Mouse (Mus musculus): Measurements from ENCODE around the gene Rap1gap2. TPM values are rescaled to one million over a fixed set of nuclear protein-coding genes. Genes with fewer than 3 reads are reported as not detected.

The Rap1gap2 gene
- polyA plus RNA-seq, 1 experiment from 2014 or later = 9.9 TPM

DNA sequence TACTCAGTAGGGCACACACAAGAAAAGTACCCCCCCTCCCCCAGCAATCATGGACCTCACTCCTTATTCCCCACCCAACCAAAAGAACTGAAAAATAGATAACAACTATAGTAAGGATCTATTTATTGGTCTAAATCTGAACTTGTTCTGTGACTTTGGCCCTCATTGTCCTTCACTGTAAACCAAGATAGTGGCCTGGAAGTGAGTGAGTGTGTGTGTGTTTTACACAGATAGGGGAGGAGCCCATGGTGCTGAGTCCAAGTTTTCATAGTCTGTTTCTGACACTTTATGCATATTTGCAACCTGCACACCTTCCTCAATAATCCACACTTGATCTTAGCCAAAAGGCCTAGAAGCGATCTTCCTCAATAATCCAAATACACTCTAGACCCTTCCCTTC, 38.0 kb upstream of the Rap1gap2 start:
- WGBS = 4% methylated on average over 1 of the region's 1 CpGs
- Histone ChIP-seq H3K4me3 (ENCODE audit: low read depth, low read length) (peak overlapping the region; percentile 93), H3K27me3 (ENCODE audit: control insufficient read depth, insufficient read depth, low read length) (no peaks in the 10 kb centered on the region), H3K4me1 (ENCODE audit: control insufficient read depth, insufficient read depth, low read length) (peaks cover 35% of the 10 kb centered on the region), H3K9me3 (ENCODE audit: control insufficient read depth, low read length) (no peaks in the 10 kb centered on the region), H3K36me3 (ENCODE audit: control insufficient read depth, insufficient read depth, low read length) (no peaks in the 10 kb centered on the region), H3K27ac (ENCODE audit: low read depth, low read length) (peak overlapping the region; percentile 40), H3K4me2 (ENCODE audit: low read depth, low read length) (peak overlapping the region; percentile 92), H3K9ac (replicated peaks; ENCODE audit: low read depth, low read length) (peak overlapping the region; percentile 88)
- ATAC-seq (ENCODE audit: low read depth) = peak; percentile 22; the same call in 1 of the 2 replicates

DNA sequence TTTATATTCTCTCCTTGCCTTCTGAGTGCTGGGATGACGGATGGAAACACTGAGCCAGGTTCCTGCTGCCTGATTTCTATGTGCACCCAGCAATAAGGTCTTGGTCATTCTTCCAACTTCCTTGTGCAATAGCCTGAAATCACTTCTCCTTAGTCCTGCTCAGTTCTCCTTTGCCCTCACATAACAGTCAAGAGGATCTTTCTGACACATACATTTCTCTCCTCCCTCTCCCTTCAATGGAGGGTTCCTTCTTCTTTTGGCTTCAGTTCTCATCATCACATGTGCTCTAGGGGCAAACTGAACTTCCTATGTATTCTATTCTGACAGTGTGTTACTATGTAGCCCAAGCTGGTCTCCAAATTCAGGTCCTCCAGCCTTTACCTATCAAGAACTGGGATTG, 37.3 kb upstream of the Rap1gap2 start:
- Histone ChIP-seq H3K9me3 (ENCODE audit: control insufficient read depth, low read length) (no peaks in the 10 kb centered on the region), H3K4me1 (ENCODE audit: control insufficient read depth, insufficient read depth, low read length) (peaks cover 28% of the 10 kb centered on the region), H3K9ac (replicated peaks; ENCODE audit: low read depth, low read length) (no peak overlapping the region), H3K27ac (ENCODE audit: low read depth, low read length) (no peak overlapping the region), H3K4me2 (ENCODE audit: low read depth, low read length) (no peak overlapping the region), H3K36me3 (ENCODE audit: control insufficient read depth, insufficient read depth, low read length) (no peaks in the 10 kb centered on the region), H3K27me3 (ENCODE audit: control insufficient read depth, insufficient read depth, low read length) (no peaks in the 10 kb centered on the region), H3K4me3 (ENCODE audit: low read depth, low read length) (no peak overlapping the region)
- ATAC-seq (ENCODE audit: low read depth) = no peak
- WGBS = 83% methylated on average over 1 of the region's 1 CpGs

DNA sequence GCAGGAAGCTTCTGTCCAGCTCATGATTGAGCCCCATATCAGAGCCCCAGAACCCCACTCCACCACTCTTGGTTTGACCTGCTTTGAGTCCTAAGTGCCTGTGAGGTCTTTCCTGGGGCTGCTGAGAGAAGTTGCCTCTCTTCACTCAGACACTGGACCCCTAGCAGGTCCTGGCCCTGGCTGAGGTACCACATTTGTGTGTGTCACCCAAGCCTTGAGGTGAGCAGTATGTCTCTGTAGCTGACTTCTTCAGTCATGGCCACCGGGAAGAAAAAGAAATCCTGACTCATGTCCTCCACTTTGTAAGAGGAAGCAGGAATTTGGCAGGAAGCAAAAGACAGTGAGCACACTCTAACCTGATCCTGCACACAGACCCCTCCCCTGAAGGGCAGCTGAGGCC, 28.9 kb upstream of the Rap1gap2 start:
- no peak for ATAC-seq (ENCODE audit: low read depth)
- 76% methylated on average over 1 of the region's 1 CpGs for WGBS
- Histone ChIP-seq H3K27ac (ENCODE audit: low read depth, low read length) (no peak overlapping the region), H3K4me3 (ENCODE audit: low read depth, low read length) (no peak overlapping the region), H3K27me3 (ENCODE audit: control insufficient read depth, insufficient read depth, low read length) (no peaks in the 10 kb centered on the region), H3K4me2 (ENCODE audit: low read depth, low read length) (no peak overlapping the region), H3K9ac (replicated peaks; ENCODE audit: low read depth, low read length) (no peak overlapping the region), H3K36me3 (ENCODE audit: control insufficient read depth, insufficient read depth, low read length) (no peaks in the 10 kb centered on the region), H3K9me3 (ENCODE audit: control insufficient read depth, low read length) (no peaks in the 10 kb centered on the region), H3K4me1 (ENCODE audit: control insufficient read depth, insufficient read depth, low read length) (peaks cover 9% of the 10 kb centered on the region)

DNA sequence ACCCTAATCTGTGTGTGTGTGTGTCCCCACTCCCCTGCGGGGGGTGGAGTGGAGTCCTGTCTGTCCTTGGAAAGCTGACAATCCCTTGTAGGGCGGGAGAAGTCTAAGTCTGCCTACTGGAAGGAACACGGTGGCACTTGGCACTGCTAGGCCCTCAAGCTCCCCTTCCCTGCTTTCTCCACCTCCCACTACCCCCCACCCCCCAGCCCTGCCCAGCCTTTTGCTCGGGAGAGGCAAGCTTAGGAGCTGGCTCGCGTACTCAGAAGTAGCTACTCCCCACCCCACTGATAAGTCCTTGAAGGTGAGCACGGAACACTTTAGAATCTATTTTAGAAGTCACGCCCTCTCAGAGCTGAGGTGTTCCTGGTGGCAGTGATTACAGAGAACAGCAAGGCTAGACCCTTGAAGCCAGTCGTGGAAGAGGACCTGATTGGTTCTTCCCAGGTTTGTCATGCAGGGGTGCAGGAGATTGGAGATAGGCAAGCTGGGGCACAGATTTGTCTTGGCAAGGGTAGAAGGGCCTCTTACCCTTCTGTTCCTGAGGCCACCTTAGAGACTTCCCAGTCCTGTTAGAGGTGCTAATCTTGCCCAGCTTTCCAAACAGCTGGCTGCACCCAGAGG, 28.2 kb upstream of the Rap1gap2 start:
- WGBS = 11% methylated on average over 9 of the region's 9 CpGs
- Histone ChIP-seq H3K4me2 (ENCODE audit: low read depth, low read length) (peak overlapping the region; percentile 84), H3K9ac (replicated peaks; ENCODE audit: low read depth, low read length) (peak overlapping the region; percentile 82), H3K36me3 (ENCODE audit: control insufficient read depth, insufficient read depth, low read length) (no peaks in the 10 kb centered on the region), H3K9me3 (ENCODE audit: control insufficient read depth, low read length) (no peaks in the 10 kb centered on the region), H3K4me1 (ENCODE audit: control insufficient read depth, insufficient read depth, low read length) (peaks cover 9% of the 10 kb centered on the region), H3K27ac (ENCODE audit: low read depth, low read length) (peak overlapping the region; percentile 87), H3K27me3 (ENCODE audit: control insufficient read depth, insufficient read depth, low read length) (no peaks in the 10 kb centered on the region), H3K4me3 (ENCODE audit: low read depth, low read length) (peak overlapping the region; percentile 63)
- peak; percentile 28 for ATAC-seq (ENCODE audit: low read depth)

DNA sequence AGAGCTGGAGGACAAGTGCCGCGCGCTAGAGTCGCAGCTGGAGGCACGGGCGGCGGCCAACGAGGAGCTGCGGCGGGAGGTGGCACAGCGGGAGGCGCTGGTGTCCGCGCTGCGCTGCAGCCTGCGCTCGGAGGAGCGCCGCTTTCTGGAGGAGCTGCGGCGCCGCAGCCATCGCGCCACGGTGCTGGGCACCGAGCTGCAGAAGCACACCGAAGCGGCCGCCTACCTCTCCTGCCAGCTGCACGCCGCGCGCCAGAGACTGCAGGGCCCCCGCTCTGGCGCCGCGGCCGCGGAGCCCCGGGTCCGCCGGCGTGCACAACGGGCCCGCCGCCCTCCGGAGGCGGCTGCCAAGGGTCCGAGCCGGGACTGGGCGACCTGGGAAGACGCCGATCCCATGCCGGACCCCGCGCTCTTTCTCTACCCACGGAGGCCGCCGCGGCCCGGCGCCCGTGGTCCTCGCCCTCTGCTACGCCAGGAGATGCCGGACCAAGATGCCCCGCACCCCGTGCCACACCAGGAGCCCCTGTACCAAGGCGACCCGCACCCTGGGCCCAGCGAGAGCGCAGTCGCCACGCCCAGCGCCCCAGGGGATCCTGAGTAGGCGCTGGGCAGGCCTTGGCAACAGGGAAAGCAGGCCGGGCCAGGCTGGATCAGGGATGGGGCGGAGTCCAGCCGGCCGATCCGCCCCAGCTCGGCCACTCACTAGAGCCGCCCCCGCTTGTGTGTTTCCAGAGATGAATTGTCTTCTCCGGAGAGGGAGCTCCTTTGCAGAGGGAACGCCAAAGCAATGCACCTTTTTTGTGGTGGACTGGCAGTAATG, 27.5 kb upstream of the Rap1gap2 start:
- peak overlapping the region; percentile 82 for H3K9ac ChIP-seq (replicated peaks; ENCODE audit: low read depth, low read length)
- peak; percentile 87 for ATAC-seq (ENCODE audit: low read depth)
- peak overlapping the region; percentile 84 for H3K4me2 ChIP-seq (ENCODE audit: low read depth, low read length)
- no peaks in the 10 kb centered on the region for H3K36me3 ChIP-seq (ENCODE audit: control insufficient read depth, insufficient read depth, low read length)
- no peaks in the 10 kb centered on the region for H3K27me3 ChIP-seq (ENCODE audit: control insufficient read depth, insufficient read depth, low read length)
- WGBS = under 1% methylated on average over 84 of the region's 86 CpGs
- peak overlapping the region; percentile 87 for H3K27ac ChIP-seq (ENCODE audit: low read depth, low read length)
- peak overlapping the region; percentile 63 for H3K4me3 ChIP-seq (ENCODE audit: low read depth, low read length)
- peaks cover 9% of the 10 kb centered on the region for H3K4me1 ChIP-seq (ENCODE audit: control insufficient read depth, insufficient read depth, low read length)
- no peaks in the 10 kb centered on the region for H3K9me3 ChIP-seq (ENCODE audit: control insufficient read depth, low read length)

DNA sequence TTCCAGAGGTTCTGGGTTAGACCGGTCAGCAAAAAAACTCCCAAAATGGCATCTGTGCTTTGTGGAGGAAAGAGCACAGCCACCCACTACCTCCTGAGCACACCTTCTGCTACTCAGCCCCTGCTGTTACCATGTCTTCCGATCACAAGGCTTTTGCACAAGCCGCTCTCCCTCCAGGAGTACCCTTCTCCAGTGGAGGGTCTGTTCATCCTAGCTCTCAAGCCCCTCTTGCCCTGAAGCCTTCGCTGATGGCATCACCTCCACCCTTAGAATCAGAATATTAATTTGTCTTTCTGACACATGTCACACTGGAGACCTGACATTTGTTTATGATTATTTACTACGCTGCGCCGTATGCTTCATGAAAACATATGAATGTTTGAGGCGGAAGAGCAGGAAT, 26.8 kb upstream of the Rap1gap2 start:
- WGBS = 20% methylated on average over 8 of the region's 8 CpGs
- Histone ChIP-seq H3K27me3 (ENCODE audit: control insufficient read depth, insufficient read depth, low read length) (no peaks in the 10 kb centered on the region), H3K4me1 (ENCODE audit: control insufficient read depth, insufficient read depth, low read length) (peaks cover 9% of the 10 kb centered on the region), H3K9ac (replicated peaks; ENCODE audit: low read depth, low read length) (peak overlapping the region; percentile 82), H3K36me3 (ENCODE audit: control insufficient read depth, insufficient read depth, low read length) (no peaks in the 10 kb centered on the region), H3K9me3 (ENCODE audit: control insufficient read depth, low read length) (no peaks in the 10 kb centered on the region), H3K4me2 (ENCODE audit: low read depth, low read length) (peak overlapping the region; percentile 84), H3K27ac (ENCODE audit: low read depth, low read length) (peak overlapping the region; percentile 87), H3K4me3 (ENCODE audit: low read depth, low read length) (peak overlapping the region; percentile 63)
- ATAC-seq (ENCODE audit: low read depth) = peak; percentile 30; the same call in 1 of the 2 replicates

DNA sequence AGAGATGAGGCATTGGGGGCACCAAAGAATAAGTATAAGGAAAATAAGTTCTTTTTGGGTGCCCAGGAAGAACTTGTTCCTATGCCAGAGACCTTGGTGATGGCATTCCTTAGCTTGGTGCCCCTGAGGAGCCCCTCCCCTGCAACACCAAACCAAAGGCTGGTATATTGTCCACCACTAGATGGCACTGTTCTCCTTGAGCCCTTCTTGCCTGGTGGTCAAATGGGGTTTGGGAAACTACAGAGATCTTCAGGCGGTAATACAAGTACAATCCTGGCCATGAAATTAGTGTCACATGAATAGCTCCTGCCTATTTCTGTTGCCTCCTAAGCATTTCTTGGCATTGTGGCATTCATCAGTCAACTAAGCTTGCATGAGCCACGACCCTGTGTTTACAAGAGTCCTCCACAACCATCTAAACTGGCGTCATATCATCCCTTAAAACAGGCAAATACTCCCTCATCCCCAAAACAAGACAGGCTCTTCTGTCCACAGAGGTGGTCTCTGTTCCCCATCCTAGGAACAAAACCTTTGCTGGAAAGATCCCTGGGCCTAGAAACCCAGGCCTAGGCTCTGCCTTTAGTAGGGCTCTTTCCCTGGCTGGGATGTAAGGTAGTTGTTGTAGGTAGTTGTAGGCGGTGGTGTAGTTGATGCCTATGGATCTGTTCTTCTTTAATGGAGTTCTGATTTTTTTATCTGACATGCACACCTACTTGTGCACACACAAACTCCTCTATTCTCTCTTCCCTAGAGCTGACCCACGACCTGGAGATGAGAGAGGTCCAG, 24.0 kb upstream of the Rap1gap2 start:
- no peak overlapping the region for H3K4me3 ChIP-seq (ENCODE audit: low read depth, low read length)
- no peak overlapping the region for H3K9ac ChIP-seq (replicated peaks; ENCODE audit: low read depth, low read length)
- H3K4me1 ChIP-seq (ENCODE audit: control insufficient read depth, insufficient read depth, low read length) = peaks cover 9% of the 10 kb centered on the region
- WGBS = 66% methylated on average over 5 of the region's 5 CpGs
- H3K9me3 ChIP-seq (ENCODE audit: control insufficient read depth, low read length) = no peaks in the 10 kb centered on the region
- no peaks in the 10 kb centered on the region for H3K36me3 ChIP-seq (ENCODE audit: control insufficient read depth, insufficient read depth, low read length)
- ATAC-seq (ENCODE audit: low read depth) = no peak
- H3K4me2 ChIP-seq (ENCODE audit: low read depth, low read length) = no peak overlapping the region
- H3K27ac ChIP-seq (ENCODE audit: low read depth, low read length) = no peak overlapping the region
- no peaks in the 10 kb centered on the region for H3K27me3 ChIP-seq (ENCODE audit: control insufficient read depth, insufficient read depth, low read length)

DNA sequence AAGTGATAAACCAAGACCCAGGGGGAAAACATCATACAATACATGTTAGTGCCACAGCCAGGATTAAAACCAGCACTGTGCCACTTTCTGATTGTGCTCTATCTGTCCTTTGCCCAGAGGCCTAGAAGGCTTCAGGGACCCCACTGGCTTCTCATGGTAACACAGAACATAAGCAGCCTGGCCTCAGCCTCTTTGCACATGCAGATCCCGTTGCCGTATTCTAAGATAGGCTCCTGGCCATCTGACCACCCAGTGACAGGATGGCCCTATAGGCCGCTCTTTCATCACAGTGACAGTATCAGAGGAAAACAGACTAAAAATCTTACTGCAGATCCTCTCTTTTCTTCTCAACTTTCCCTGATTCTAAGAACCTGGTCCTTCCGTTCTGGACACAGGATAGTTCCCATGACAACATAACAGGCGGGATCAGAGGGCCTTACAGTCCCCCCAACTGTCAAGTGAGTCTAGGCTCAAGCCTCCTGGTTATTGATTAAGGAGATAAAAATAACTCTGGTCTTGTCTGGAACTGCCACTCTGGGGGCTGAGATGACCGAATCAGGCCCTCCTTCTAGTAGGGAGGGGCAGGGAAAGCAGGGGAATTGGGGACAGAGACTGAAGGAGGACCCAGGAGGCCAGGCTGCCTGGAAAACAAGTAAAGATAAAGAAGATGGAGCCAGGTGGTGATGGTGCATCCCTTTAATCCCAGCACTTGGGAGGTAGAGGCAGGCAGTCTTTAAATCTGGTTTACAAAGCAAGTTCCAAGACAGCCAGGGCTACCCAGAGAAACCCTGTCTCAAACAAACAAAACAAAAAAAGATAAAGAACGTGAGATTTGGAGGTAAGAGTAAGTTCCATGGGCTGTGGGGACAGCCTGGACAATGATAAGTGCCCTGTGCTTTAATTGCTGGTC, 21.4 kb upstream of the Rap1gap2 start:
- ATAC-seq (ENCODE audit: low read depth) = no peak
- H3K4me3 ChIP-seq (ENCODE audit: low read depth, low read length) = no peak overlapping the region
- H3K9ac ChIP-seq (replicated peaks; ENCODE audit: low read depth, low read length) = no peak overlapping the region
- H3K9me3 ChIP-seq (ENCODE audit: control insufficient read depth, low read length) = no peaks in the 10 kb centered on the region
- H3K4me2 ChIP-seq (ENCODE audit: low read depth, low read length) = no peak overlapping the region
- H3K27ac ChIP-seq (ENCODE audit: low read depth, low read length) = no peak overlapping the region
- WGBS = 66% methylated on average over 7 of the region's 7 CpGs
- no peaks in the 10 kb centered on the region for H3K27me3 ChIP-seq (ENCODE audit: control insufficient read depth, insufficient read depth, low read length)
- H3K4me1 ChIP-seq (ENCODE audit: control insufficient read depth, insufficient read depth, low read length) = peaks cover under 1% of the 10 kb centered on the region
- H3K36me3 ChIP-seq (ENCODE audit: control insufficient read depth, insufficient read depth, low read length) = no peaks in the 10 kb centered on the region
